Mouse (Mus musculus) ES-E14 (cell line): Measurements from ENCODE around the gene Olfr251.

Experiments used
- HCFC1 ChIP-seq: IDR thresholded peaks from 2 replicates; pipeline ENCODE4 v1.6.1; 2012; ENCODE audit warnings: low read length, inconsistent platforms, borderline replicate concordance; ENCODE audit not compliant: insufficient read depth
- MAFK ChIP-seq: IDR thresholded peaks from 2 replicates; pipeline ENCODE4 v1.6.1; 2014; ENCODE audit warnings: mild to moderate bottlenecking, low read depth, low read length, inconsistent platforms; ENCODE audit not compliant: insufficient read depth
- ZC3H11A ChIP-seq: IDR thresholded peaks from 2 replicates; pipeline ENCODE4 v1.6.1; 2012; ENCODE audit warnings: low read depth, mild to moderate bottlenecking, inconsistent platforms, low read length, borderline replicate concordance
- ZNF384 ChIP-seq: IDR thresholded peaks from 2 replicates; pipeline ENCODE4 v1.6.1; 2012; ENCODE audit warnings: low read depth, low read length, inconsistent platforms

DNA sequence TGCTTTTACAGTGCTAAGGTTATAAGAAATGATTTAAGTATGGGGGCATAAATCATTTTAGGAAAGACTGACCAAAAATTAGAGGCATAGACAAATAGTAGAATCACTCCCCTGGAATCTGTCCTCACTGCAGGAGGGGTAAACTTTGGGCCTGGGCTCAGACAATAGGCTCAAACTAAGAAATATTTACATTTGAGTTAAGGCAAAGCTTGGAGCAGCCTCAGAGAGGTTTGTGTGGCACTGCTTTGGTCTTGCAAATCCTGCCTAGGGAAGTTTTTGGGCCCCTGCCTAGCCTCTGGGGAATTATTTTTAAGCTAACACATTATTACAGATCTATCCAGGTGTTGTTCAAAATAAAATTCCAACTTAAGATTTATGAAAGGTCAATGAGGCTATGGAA is 46.9 kb downstream of the Olfr251 start:
- no peak for TF ChIP-seq ZNF384
- no peak for TF ChIP-seq HCFC1
- TF ChIP-seq MAFK, result no peak
- TF ChIP-seq ZC3H11A, result no peak
